Comparison of ENCODE assay signal across 7 mouse cellular contexts in the genomic region with DNA sequence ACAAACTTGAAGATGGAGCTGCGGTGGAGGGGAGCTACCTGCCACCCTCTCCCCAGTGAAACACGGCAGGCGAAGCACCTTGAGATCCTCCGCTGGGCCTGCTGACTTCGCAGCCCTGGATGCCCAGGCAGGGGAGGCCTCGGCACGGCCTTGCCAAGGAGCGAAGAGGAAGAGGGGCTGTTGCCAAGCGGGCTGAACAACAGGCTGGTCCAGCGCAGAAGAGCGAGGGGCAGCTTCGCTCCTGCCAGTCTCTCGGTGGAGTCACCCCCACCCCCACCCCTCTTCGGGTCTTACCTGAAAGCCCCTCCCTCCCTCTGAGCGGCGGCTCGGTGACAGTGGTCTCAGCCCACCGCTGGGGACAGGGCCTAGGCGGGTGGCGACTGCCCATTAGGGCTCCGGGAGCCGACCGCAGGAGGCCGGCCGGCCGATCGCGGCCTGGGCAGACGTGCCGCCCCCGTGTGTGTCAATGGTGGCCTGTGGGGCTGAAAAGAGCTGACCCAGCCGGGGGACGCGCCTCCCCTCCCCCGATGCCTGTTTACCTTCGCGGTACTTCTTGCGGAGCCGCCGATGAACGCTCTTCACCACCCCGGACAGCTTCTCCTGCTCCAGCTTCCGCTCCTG. TPM values are rescaled to one million over a fixed set of nuclear protein-coding genes. Genes with fewer than 3 reads are reported as not detected.
DNase-seq lines count a peak whose midpoint lies in the region; ATAC-seq and TF ChIP-seq lines count a peak whose summit lies in the region.

No protein-coding gene starts in this region.

- H3K27me3 ChIP-seq in erythroblast, embryonic 14.5 days (ENCODE audit: control insufficient read depth): no peaks in the 10 kb centered on the region
- H3K27me3 ChIP-seq in heart, embryonic 15.5 days: no peaks in the 10 kb centered on the region

- peak; percentile 63 for DNase-seq in MN1 (ENCODE audit: low spot score)
- DNase-seq in brain, embryonic 14.5 days (ENCODE audit: low read depth): peak; percentile 80
- DNase-seq in layer of hippocampus, adult 2 months (ENCODE audit: low spot score in 2 of 2): peak; percentile 16 to 29
- DNase-seq in lung, postnatal 14 days: peak; percentile 52
- DNase-seq in right cerebral cortex, adult 2 months (ENCODE audit: low spot score in 2 of 2): peak; percentile 48 to 62

- H3K4me3 ChIP-seq in erythroblast, embryonic 14.5 days (replicated peaks): peak overlapping the region; percentile 88
- peak overlapping the region; percentile 97 for H3K4me3 ChIP-seq in heart, embryonic 15.5 days
- H3K4me3 ChIP-seq in layer of hippocampus, adult 2 months: peak overlapping the region; percentile 98

- ATAC-seq in heart, embryonic 15.5 days (replicated peaks; ENCODE audit: insufficient number of reproducible peaks, insufficient read depth, low FRiP score, low read depth): peak; percentile 66

- peak overlapping the region; percentile 87 for H3K4me2 ChIP-seq in heart, embryonic 15.5 days

- H3K9ac ChIP-seq in heart, embryonic 15.5 days: peak overlapping the region; percentile 92

- H3K36me3 ChIP-seq in erythroblast, embryonic 14.5 days (ENCODE audit: control insufficient read depth): peaks cover 2% of the 10 kb centered on the region; the same call in 1 of the 2 replicates
- no peaks in the 10 kb centered on the region for H3K36me3 ChIP-seq in heart, embryonic 15.5 days

- 0% methylated on average over 40 of the region's 43 CpGs for WGBS in heart, embryonic 15.5 days

- H3K4me1 ChIP-seq in erythroblast, embryonic 14.5 days (ENCODE audit: control insufficient read depth): peaks cover 20% of the 10 kb centered on the region
- peaks cover 6% of the 10 kb centered on the region; the same call in 1 of the 2 replicates for H3K4me1 ChIP-seq in heart, embryonic 15.5 days (replicated peaks)

- TF ChIP-seq POLR2A in brain, embryonic 14.5 days (IDR thresholded peaks at IDR 0.05; ENCODE audit: borderline replicate concordance, extremely low read depth, insufficient read depth, insufficient read length, poor library complexity, severe bottlenecking): no peak

- no peaks in the 10 kb centered on the region for H3K9me3 ChIP-seq in erythroblast, embryonic 14.5 days (ENCODE audit: control insufficient read depth, low read length)
- no peaks in the 10 kb centered on the region for H3K9me3 ChIP-seq in heart, embryonic 15.5 days (replicated peaks)

- TF ChIP-seq CTCF in brain, embryonic 14.5 days (IDR thresholded peaks at IDR 0.05; ENCODE audit: borderline replicate concordance, extremely low read depth, insufficient read depth, insufficient read length): no peak
- TF ChIP-seq CTCF in layer of hippocampus, adult 2 months (conservative IDR thresholded peaks at IDR 0.05): no peak

- peak overlapping the region; percentile 95 for H3K27ac ChIP-seq in heart, embryonic 15.5 days
- H3K27ac ChIP-seq in layer of hippocampus, adult 2 months: peak overlapping the region; percentile 93

RNA-seq across cellular contexts. Expression of a gene that starts 0.5 kb away (rescaled TPM):
- 15.4 and 16.5 TPM in 2 replicates for polyA plus RNA-seq in brain, embryonic 14.5 days (2012; rRNA removed)
- 0.01 TPM in 2 replicates for polyA plus RNA-seq in erythroblast, embryonic 14.5 days (2012)
- polyA plus RNA-seq in heart, embryonic 15.5 days (2015; fragmentation: Nextera tagmentation; extraction: Ambion mirVana): 15.3 and 15.5 TPM in 2 replicates
- 10 to 100 TPM; 21.5 to 22.4 TPM for total RNA-seq in layer of hippocampus, adult 2 months (2021)

Comparison
In these comparisons a context has a peak if more than half of its experiments do, and no peak if none do; other contexts are left out.
1. Peak in every context shown above with its lines: DNase-seq, ATAC-seq, H3K4me3 ChIP-seq and H3K27ac ChIP-seq.
2. DNase-seq: peak in every context shown above with its lines; median percentile 80 in brain, embryonic 14.5 days; 63 in MN1; 55 in right cerebral cortex, adult 2 months; 52 in lung, postnatal 14 days; 22 in layer of hippocampus, adult 2 months.
3. RNA of a gene that starts 0.5 kb away (polyA plus RNA-seq): 15.4 to 16.5 TPM in brain, embryonic 14.5 days and 15.3 to 15.5 TPM in heart, embryonic 15.5 days; 0.01 TPM in erythroblast, embryonic 14.5 days; every median in the first group is over 10 times any median in the second.